Mouse (Mus musculus) fat pad, adult 2 months (tissue): Measurements from ENCODE around the gene Braf.
"Not testable (repeated sequence)": the region's sequence is repeated elsewhere in the genome, so short reads cannot be mapped to it uniquely, and the experiment has no call there.

ENCODE experiments used
- DNase-seq: peaks from one replicate; pipeline ENCODE4 v3.0.0-alpha.2; 2011; ENCODE audit warnings: low read depth, low spot score; ENCODE audit errors: extremely low read depth

Braf gene

GRCm38 (mm10) chr6:39724866-39725711, at the start of gene Braf:
TSS of gene Braf (minus strand) at chr6:39725463.
- DNase-seq = no peak

GRCm38 (mm10) chr6:39775029-39775428, 49.8 kb upstream of the Braf start:
- peak; percentile 65 for DNase-seq

GRCm38 (mm10) chr6:39757229-39757628, 32.0 kb upstream of the Braf start:
- no peak for DNase-seq

- no peak for DNase-seq
Measured at GRCm38 (mm10) chr6:39749881-39750280, 24.6 kb upstream of the Braf start.

- no peak for DNase-seq
Measured at GRCm38 (mm10) chr6:39747094-39747493, 21.8 kb upstream of the Braf start.

- DNase-seq = no peak
Measured at GRCm38 (mm10) chr6:39745456-39745855, 20.2 kb upstream of the Braf start.

- DNase-seq = not testable (repeated sequence)
Measured at GRCm38 (mm10) chr6:39739698-39740097, 14.4 kb upstream of the Braf start.

- DNase-seq = peak; percentile 49
Measured at GRCm38 (mm10) chr6:39728095-39728494, 2.8 kb upstream of the Braf start.

- no peak for DNase-seq
Measured at GRCm38 (mm10) chr6:39726149-39726548, 886 bp upstream of the Braf start.

GRCm38 (mm10) chr6:39724542-39724865, 759 bp downstream of the Braf start:
- no peak for DNase-seq

- DNase-seq = no peak
Measured at GRCm38 (mm10) chr6:39724071-39724470, 1.2 kb downstream of the Braf start.

- DNase-seq = no peak
Measured at GRCm38 (mm10) chr6:39718567-39718966, 6.7 kb downstream of the Braf start.

- DNase-seq = no peak
Measured at GRCm38 (mm10) chr6:39717049-39717448, 8.2 kb downstream of the Braf start.

- no peak for DNase-seq
Measured at GRCm38 (mm10) chr6:39714341-39714740, 10.9 kb downstream of the Braf start.

- no peak for DNase-seq
Measured at GRCm38 (mm10) chr6:39713399-39713798, 11.9 kb downstream of the Braf start.

- no peak for DNase-seq
Measured at GRCm38 (mm10) chr6:39705625-39706024, 19.6 kb downstream of the Braf start.

- peak; percentile 56 for DNase-seq
Measured at GRCm38 (mm10) chr6:39693126-39693525, 32.1 kb downstream of the Braf start.

- DNase-seq = not testable (repeated sequence)
Measured at GRCm38 (mm10) chr6:39686839-39687238, 38.4 kb downstream of the Braf start.

GRCm38 (mm10) chr6:39681795-39682194, 43.5 kb downstream of the Braf start:
- no peak for DNase-seq

GRCm38 (mm10) chr6:39680524-39680923, 44.7 kb downstream of the Braf start:
- DNase-seq = no peak

- no peak for DNase-seq
Measured at GRCm38 (mm10) chr6:39678241-39678640, 47.0 kb downstream of the Braf start.

- DNase-seq = no peak
Measured at GRCm38 (mm10) chr6:39675081-39675480, 50.2 kb downstream of the Braf start.

GRCm38 (mm10) chr6:39611296-39611695, 114.0 kb downstream of the Braf start:
- no peak for DNase-seq
